Mouse (Mus musculus) midbrain, embryonic 11.5 days (tissue): ENCODE measurements around the gene Chd1l. TPM values are rescaled to one million over a fixed set of nuclear protein-coding genes. Genes with fewer than 3 reads are reported as not detected.

Experiments
- ATAC-seq: fragments of 200-750 bp; cut with Nextera tagmentation; 2 replicates; pipeline ENCODE4 v1.8.0; 2017; ENCODE audit warnings: moderate TSS enrichment, moderate library complexity; ENCODE audit not compliant: low FRiP score
- DNase-seq: peaks from one replicate; pipeline ENCODE4 v3.0.0; 2015; ENCODE audit warnings: low spot score; ENCODE audit errors: missing footprints
- H3K27ac ChIP-seq: fragments of 300-500 bp; sonication (generic); 2 replicates; pipeline ENCODE4 v1.5.1; 2014; ENCODE audit warnings: low read depth, low read length
- H3K27me3 ChIP-seq: fragments of 300-500 bp; sonication (generic); 2 replicates; pipeline ENCODE4 v1.6.1; 2014; ENCODE audit warnings: mild to moderate bottlenecking, low read length, moderate library complexity, mixed read lengths; ENCODE audit not compliant: control insufficient read depth, insufficient read depth
- H3K36me3 ChIP-seq: fragments of 300-500 bp; sonication (generic); 2 replicates; pipeline ENCODE4 v1.6.1; 2014; ENCODE audit warnings: mild to moderate bottlenecking, low read length, moderate library complexity, mixed read lengths; ENCODE audit not compliant: control insufficient read depth, insufficient read depth
- H3K4me1 ChIP-seq: fragments of 300-500 bp; sonication (generic); 2 replicates; pipeline ENCODE4 v1.6.1; 2014; ENCODE audit warnings: low read length; ENCODE audit not compliant: control insufficient read depth, insufficient read depth
- H3K4me2 ChIP-seq: fragments of 300-500 bp; sonication (generic); 2 replicates; pipeline ENCODE4 v1.6.1; 2014; ENCODE audit warnings: mild to moderate bottlenecking, moderate library complexity
- H3K4me3 ChIP-seq: fragments of 300-500 bp; sonication (generic); 2 replicates; pipeline ENCODE4 v1.5.1; 2014; ENCODE audit warnings: low read depth, low read length
- H3K9ac ChIP-seq: fragments of 300-500 bp; sonication (generic); 2 replicates; pipeline ENCODE4 v1.6.1; 2014; ENCODE audit warnings: low read length
- H3K9me3 ChIP-seq: fragments of 300-500 bp; sonication (generic); 2 replicates; pipeline ENCODE4 v1.6.1; 2016; ENCODE audit warnings: low read length; ENCODE audit not compliant: control insufficient read depth
- WGBS: fragments of 180-500 bp; shearing (Covaris S2); extraction: QIAGEN DNeasy Blood & Tissue Kit; methylation state at CpG from one replicate; pipeline ENCODE4 v1.1.7; 2014; 5-methylcytosine and 5-hydroxymethylcytosine counted together
- polyA plus RNA-seq: library from polyadenylated mRNA; unstranded; fragments of >200 nt; fragmentation: Nextera tagmentation; extraction: Ambion mirVana; gene quantifications from 2 replicates; pipeline ENCODE4 v1.2.1, GENCODE M21; 2014

Chd1l gene
- polyA plus RNA-seq, 1 experiment from 2014 or later: 20.1 TPM

GRCm38 (mm10) chr3:97628391-97629001, 18.5 kb upstream of the Chd1l start, which contains the start of gene Fmo5:
Fmo5 (plus strand) TSS chr3:97628804.
- H3K4me1 ChIP-seq: no peaks in the 10 kb centered on the region
- H3K36me3 ChIP-seq: no peaks in the 10 kb centered on the region
- peak within 1 kb of the TSS; percentile 45 for H3K4me2 ChIP-seq
- DNase-seq (peak; percentile 85), ATAC-seq (no peak)
- WGBS: 6% methylated on average over 18 of the region's 18 CpGs
- no peak within 1 kb of the TSS for H3K27ac ChIP-seq
- no peaks in the 10 kb centered on the region; the same call in 1 of the 2 replicates for H3K27me3 ChIP-seq
- H3K4me3 ChIP-seq: peak within 1 kb of the TSS; percentile 24
- peak within 1 kb of the TSS; percentile 46 for H3K9ac ChIP-seq
- H3K9me3 ChIP-seq: no peaks in the 10 kb centered on the region

- Histone ChIP-seq H3K4me2 (no peak overlapping the region), H3K4me1 (no peaks in the 10 kb centered on the region), H3K27me3 (no peaks in the 10 kb centered on the region; the same call in 1 of the 2 replicates), H3K9me3 (no peaks in the 10 kb centered on the region), H3K36me3 (no peaks in the 10 kb centered on the region), H3K4me3 (no peak overlapping the region), H3K9ac (no peak overlapping the region), H3K27ac (no peak overlapping the region)
- WGBS: 85% methylated on average over 7 of the region's 7 CpGs
- no peak for ATAC-seq
- DNase-seq: no peak
These were observed 17.9 kb upstream of the Chd1l start for GRCm38 (mm10) chr3:97627893-97628292.

GRCm38 (mm10) chr3:97624611-97625010, 14.6 kb upstream of the Chd1l start:
- no peaks in the 10 kb centered on the region for H3K9me3 ChIP-seq
- 45% methylated on average over 2 of the region's 2 CpGs for WGBS
- H3K9ac ChIP-seq: no peak overlapping the region
- H3K27me3 ChIP-seq: no peaks in the 10 kb centered on the region; the same call in 1 of the 2 replicates
- H3K4me3 ChIP-seq: no peak overlapping the region
- H3K4me1 ChIP-seq: no peaks in the 10 kb centered on the region
- H3K4me2 ChIP-seq: no peak overlapping the region
- ATAC-seq: no peak
- no peak for DNase-seq
- no peak overlapping the region for H3K27ac ChIP-seq
- no peaks in the 10 kb centered on the region for H3K36me3 ChIP-seq

- Histone ChIP-seq H3K4me1 (no peaks in the 10 kb centered on the region), H3K9me3 (no peaks in the 10 kb centered on the region), H3K27me3 (no peaks in the 10 kb centered on the region), H3K9ac (no peak overlapping the region), H3K36me3 (no peaks in the 10 kb centered on the region), H3K4me3 (no peak overlapping the region), H3K4me2 (no peak overlapping the region), H3K27ac (no peak overlapping the region)
- WGBS: 91% methylated on average over 4 of the region's 4 CpGs
- ATAC-seq (no peak), DNase-seq (no peak)
These were observed 10.7 kb upstream of the Chd1l start for GRCm38 (mm10) chr3:97620657-97621056.

- ATAC-seq (no peak), DNase-seq (no peak)
- H3K4me1 ChIP-seq: no peaks in the 10 kb centered on the region
- no peaks in the 10 kb centered on the region for H3K36me3 ChIP-seq
- H3K27ac ChIP-seq: no peak overlapping the region
- H3K9me3 ChIP-seq: no peaks in the 10 kb centered on the region
- WGBS: 91% methylated on average over 8 of the region's 8 CpGs
- H3K27me3 ChIP-seq: no peaks in the 10 kb centered on the region
- H3K4me3 ChIP-seq: no peak overlapping the region
- H3K9ac ChIP-seq: no peak overlapping the region
- H3K4me2 ChIP-seq: no peak overlapping the region
These were observed 7.9 kb upstream of the Chd1l start for GRCm38 (mm10) chr3:97617899-97618298.

GRCm38 (mm10) chr3:97617091-97617825, 7.3 kb upstream of the Chd1l start:
- H3K27me3 ChIP-seq: no peaks in the 10 kb centered on the region
- H3K9ac ChIP-seq: no peak overlapping the region
- H3K9me3 ChIP-seq: no peaks in the 10 kb centered on the region
- no peak for DNase-seq
- 96% methylated on average over 18 of the region's 19 CpGs for WGBS
- no peak for ATAC-seq
- no peak overlapping the region for H3K27ac ChIP-seq
- no peaks in the 10 kb centered on the region for H3K36me3 ChIP-seq
- no peak overlapping the region for H3K4me2 ChIP-seq
- no peaks in the 10 kb centered on the region for H3K4me1 ChIP-seq
- H3K4me3 ChIP-seq: no peak overlapping the region

GRCm38 (mm10) chr3:97615933-97616332, 5.9 kb upstream of the Chd1l start:
- Histone ChIP-seq H3K4me1 (no peaks in the 10 kb centered on the region), H3K27me3 (no peaks in the 10 kb centered on the region), H3K4me3 (no peak overlapping the region), H3K9ac (no peak overlapping the region), H3K36me3 (no peaks in the 10 kb centered on the region), H3K4me2 (no peak overlapping the region), H3K27ac (no peak overlapping the region), H3K9me3 (no peaks in the 10 kb centered on the region)
- ATAC-seq (no peak), DNase-seq (no peak)
- WGBS: 86% methylated on average over 4 of the region's 4 CpGs

GRCm38 (mm10) chr3:97615154-97615553, 5.2 kb upstream of the Chd1l start:
- no peak overlapping the region for H3K4me3 ChIP-seq
- no peaks in the 10 kb centered on the region for H3K9me3 ChIP-seq
- WGBS: 43% methylated on average over 1 of the region's 1 CpGs
- H3K36me3 ChIP-seq: no peaks in the 10 kb centered on the region
- no peaks in the 10 kb centered on the region for H3K27me3 ChIP-seq
- ATAC-seq: no peak
- DNase-seq: no peak
- H3K9ac ChIP-seq: no peak overlapping the region
- no peak overlapping the region for H3K27ac ChIP-seq
- H3K4me1 ChIP-seq: no peaks in the 10 kb centered on the region
- no peak overlapping the region for H3K4me2 ChIP-seq

- DNase-seq (no peak), ATAC-seq (no peak)
- Histone ChIP-seq H3K27me3 (no peaks in the 10 kb centered on the region), H3K36me3 (no peaks in the 10 kb centered on the region), H3K27ac (no peak overlapping the region), H3K4me3 (no peak overlapping the region), H3K4me2 (no peak overlapping the region), H3K9me3 (no peaks in the 10 kb centered on the region), H3K4me1 (peaks cover 3% of the 10 kb centered on the region; the same call in 1 of the 2 replicates), H3K9ac (no peak overlapping the region)
- WGBS: 94% methylated on average over 6 of the region's 6 CpGs
These were observed 1.0 kb upstream of the Chd1l start for GRCm38 (mm10) chr3:97611021-97611420.
